Mouse (Mus musculus): Measurements from ENCODE around the gene Jag2.

DNA sequence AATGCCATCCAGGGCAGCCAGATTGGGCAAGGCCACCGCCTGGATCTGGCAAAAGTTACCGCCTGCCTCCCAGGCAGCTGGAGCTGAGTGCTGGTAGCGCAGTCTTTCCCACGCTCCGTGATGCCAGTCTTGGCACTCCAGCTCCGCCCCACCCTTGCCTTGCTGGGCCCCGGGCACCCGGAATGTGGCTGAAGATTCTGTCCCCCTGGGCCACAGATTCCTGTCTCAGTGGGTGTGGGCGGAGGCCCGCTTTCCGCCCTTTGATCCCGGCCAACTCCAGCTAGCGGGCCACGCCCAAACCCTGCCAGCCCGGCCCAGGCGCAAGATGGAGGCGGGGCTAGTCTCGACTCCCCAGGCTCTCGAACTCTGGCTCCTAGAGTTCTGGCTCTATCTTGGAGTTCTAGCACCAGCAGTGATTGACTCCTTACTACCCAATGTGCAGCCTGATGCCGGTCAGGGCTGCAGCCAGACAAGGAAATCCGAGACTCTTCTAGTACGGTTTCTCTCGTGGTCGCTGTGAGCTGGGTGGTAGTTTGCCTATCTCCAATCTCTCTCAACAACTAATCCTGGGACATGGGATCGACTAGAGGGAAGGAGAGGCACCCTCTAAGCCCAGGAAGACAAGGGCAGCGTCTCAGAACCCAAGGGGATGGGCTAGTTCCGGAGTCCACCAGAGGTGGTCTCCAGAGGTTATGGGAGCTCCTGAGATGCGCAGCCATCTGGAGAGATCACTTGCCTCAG lies 53.1 kb downstream of the Jag2 start:
- TF ChIP-seq CTCF (IDR thresholded peaks at IDR 0.05; ENCODE audit: low read depth, low read length) (no peak), POLR2A (IDR thresholded peaks at IDR 0.05; ENCODE audit: borderline replicate concordance, low read depth, low read length) (no peak)

Data from bone marrow macrophage, adult 2 months (primary cell).